Mouse (Mus musculus) telencephalon, adult 2 months (tissue): ENCODE measurements around the gene Eno3.

Experiments
- DNase-seq: peaks from one replicate; pipeline ENCODE4 v3.0.0-alpha.2; 2011; ENCODE audit warnings: low read depth, low spot score

Gene Eno3

GRCm38 (mm10) chr11:70681170-70681569 is 24.2 kb downstream of the Eno3 start:
- DNase-seq = no peak

- no peak for DNase-seq
Observed at GRCm38 (mm10) chr11:70681897-70682581, 25.0 kb downstream of the Eno3 start.

- DNase-seq = no peak
Observed at GRCm38 (mm10) chr11:70683640-70684039, 26.6 kb downstream of the Eno3 start.

GRCm38 (mm10) chr11:70686901-70687566 is 30.0 kb downstream of the Eno3 start:
- no peak for DNase-seq

- no peak for DNase-seq
Observed at GRCm38 (mm10) chr11:70687601-70688199, 30.7 kb downstream of the Eno3 start, which contains the start of gene Camta2. Gene Camta2, minus strand, starts transcription at chr11:70688105.

GRCm38 (mm10) chr11:70688372-70688771 is 31.4 kb downstream of the Eno3 start:
- DNase-seq = no peak

GRCm38 (mm10) chr11:70689578-70689977 is 32.6 kb downstream of the Eno3 start:
- no peak for DNase-seq

- no peak for DNase-seq
Observed at GRCm38 (mm10) chr11:70693504-70693903, 36.5 kb downstream of the Eno3 start.

- no peak for DNase-seq
Observed at GRCm38 (mm10) chr11:70697376-70697775, 40.4 kb downstream of the Eno3 start.

- DNase-seq = no peak
Observed at GRCm38 (mm10) chr11:70699051-70699450, 42.0 kb downstream of the Eno3 start.

- peak; percentile 85 for DNase-seq
Observed at GRCm38 (mm10) chr11:70699722-70700556, 42.9 kb downstream of the Eno3 start, which contains the start of the genes Inca1 and Kif1c. Gene Inca1, minus strand, starts transcription at chr11:70700155. Gene Kif1c, plus strand, starts transcription at chr11:70700548.

GRCm38 (mm10) chr11:70700613-70701012 is 43.6 kb downstream of the Eno3 start:
- DNase-seq = no peak

GRCm38 (mm10) chr11:70701221-70701955 is 44.4 kb downstream of the Eno3 start:
- no peak for DNase-seq

- DNase-seq = peak; percentile 36
Observed at GRCm38 (mm10) chr11:70701984-70702733, 45.2 kb downstream of the Eno3 start.

GRCm38 (mm10) chr11:70702781-70703180 is 45.8 kb downstream of the Eno3 start:
- no peak for DNase-seq

- no peak for DNase-seq
Observed at GRCm38 (mm10) chr11:70706127-70706526, 49.1 kb downstream of the Eno3 start.

GRCm38 (mm10) chr11:70711026-70711425 is 54.0 kb downstream of the Eno3 start:
- DNase-seq = no peak
